Mouse (Mus musculus) myocyte (in vitro differentiated cells): ENCODE data around the gene Spdye4a. TPM values are rescaled to one million over a fixed set of nuclear protein-coding genes. Genes with fewer than 3 reads are reported as not detected.

Source experiments
- H3K27me3 ChIP-seq: one replicate; pipeline ENCODE4 v1.6.1; 2011; ENCODE audit not compliant: control insufficient read depth, insufficient read depth, insufficient read length
- H3K36me3 ChIP-seq: one replicate; pipeline ENCODE4 v1.6.1; 2011; ENCODE audit not compliant: control insufficient read depth, insufficient read depth
- H3K4me2 ChIP-seq: one replicate; pipeline ENCODE4 v1.6.1; 2011; ENCODE audit warnings: low read depth, control low read depth
- H3K4me3 ChIP-seq: one replicate; pipeline ENCODE4 v1.5.1; 2011; ENCODE audit warnings: mild to moderate bottlenecking, control low read depth, moderate library complexity
- H3K79me2 ChIP-seq: one replicate; pipeline ENCODE4 v1.6.1; 2011; ENCODE audit not compliant: control insufficient read depth, insufficient read depth
- H3ac ChIP-seq: one replicate; pipeline ENCODE4 v1.6.1; 2011; ENCODE audit not compliant: control insufficient read depth, insufficient read length
- CEBPB ChIP-seq: IDR thresholded peaks from 2 replicates; pipeline ENCODE4 v1.6.1; 2011; ENCODE audit warnings: mild to moderate bottlenecking, moderate library complexity; ENCODE audit not compliant: poor library complexity, insufficient read depth, severe bottlenecking
- E2F4 ChIP-seq: IDR thresholded peaks from one replicate; pipeline ENCODE4 v1.6.1; 2011; ENCODE audit warnings: mild to moderate bottlenecking, control low read depth, moderate library complexity; ENCODE audit not compliant: insufficient read depth
- MAX ChIP-seq: IDR thresholded peaks from one replicate; pipeline ENCODE4 v1.6.1; 2011; ENCODE audit warnings: low read depth, mild to moderate bottlenecking, control low read depth
- MYOD1 ChIP-seq, 3 experiments: IDR thresholded peaks; one replicate each; pipeline ENCODE4 v1.6.1; 2011; ENCODE audit warnings: control low read depth in 2 of 3, low read depth in 2 of 3, mild to moderate bottlenecking in 2 of 3, moderate library complexity in 1 of 3; ENCODE audit not compliant: insufficient read length in 2 of 3, control insufficient read depth in 1 of 3
- MYOG ChIP-seq, 3 experiments: IDR thresholded peaks; one replicate each; pipeline ENCODE4 v1.6.1; 2011; ENCODE audit warnings: control low read depth in 2 of 3, low read depth in 2 of 3, mild to moderate bottlenecking in 2 of 3; ENCODE audit not compliant: insufficient read length in 2 of 3, control insufficient read depth in 1 of 3, insufficient read depth in 1 of 3
- POLR2A ChIP-seq: IDR thresholded peaks from one replicate; pipeline ENCODE4 v1.6.1; 2011; ENCODE audit warnings: low read depth, mild to moderate bottlenecking, control low read depth, moderate library complexity; ENCODE audit not compliant: insufficient read length
- POLR2AphosphoS2 ChIP-seq: IDR thresholded peaks from one replicate; pipeline ENCODE4 v1.6.1; 2011; ENCODE audit warnings: low read depth, control low read depth; ENCODE audit not compliant: insufficient read length
- REST ChIP-seq: IDR thresholded peaks from one replicate; pipeline ENCODE4 v1.6.1; 2011; ENCODE audit warnings: mild to moderate bottlenecking, control low read depth, moderate library complexity; ENCODE audit not compliant: insufficient read depth, insufficient read length
- SRF ChIP-seq: IDR thresholded peaks from one replicate; pipeline ENCODE4 v1.6.1; 2011; ENCODE audit warnings: low read depth; ENCODE audit not compliant: control insufficient read depth, insufficient read length
- TCF12 ChIP-seq: IDR thresholded peaks from one replicate; pipeline ENCODE4 v1.6.1; 2011; ENCODE audit warnings: mild to moderate bottlenecking, control low read depth; ENCODE audit not compliant: poor library complexity, insufficient read depth, severe bottlenecking
- TCF3 ChIP-seq: IDR thresholded peaks from one replicate; pipeline ENCODE4 v1.6.1; 2011; ENCODE audit warnings: low read depth, control low read depth; ENCODE audit not compliant: insufficient read length
- USF1 ChIP-seq: IDR thresholded peaks from one replicate; pipeline ENCODE4 v1.6.1; 2011; ENCODE audit warnings: low read depth, mild to moderate bottlenecking, control low read depth, moderate library complexity
- polyA plus RNA-seq: library from polyadenylated mRNA; unstranded; fragments of >200 nt; fragmentation: generic; extraction: Trizol; gene quantifications from one replicate; pipeline ENCODE4 v1.2.1, GENCODE M21; 2012; ENCODE audit warnings: missing spikeins

Spdye4a gene
- polyA plus RNA-seq, 1 experiment, result not detected

DNA sequence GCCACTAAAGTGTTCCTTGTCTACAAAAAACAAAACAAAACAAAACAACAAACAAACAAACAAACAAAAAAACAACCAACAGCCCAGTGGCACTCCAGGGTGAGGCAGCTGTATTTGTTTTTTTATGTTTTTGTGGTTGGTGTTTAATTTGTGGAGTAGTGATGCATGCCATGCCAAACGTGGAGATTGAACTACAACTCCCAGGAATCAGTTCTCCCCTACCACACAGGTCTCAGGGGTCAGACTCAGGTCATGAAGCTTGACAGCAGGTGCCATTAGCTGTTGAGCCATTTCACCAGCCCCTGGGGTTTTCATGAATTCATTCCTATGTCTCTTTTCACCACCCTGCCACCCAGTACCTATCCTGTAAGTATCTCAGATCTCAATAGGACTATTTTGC, 38.7 kb upstream of the Spdye4a start:
- no peaks in the 10 kb centered on the region for H3K27me3 ChIP-seq
- peaks cover 4% of the 10 kb centered on the region for H3K36me3 ChIP-seq
- no peak overlapping the region for H3K4me3 ChIP-seq
- no peak overlapping the region for H3ac ChIP-seq
- H3K4me2 ChIP-seq, result no peak overlapping the region
- peaks cover 5% of the 10 kb centered on the region for H3K79me2 ChIP-seq
- TF ChIP-seq POLR2A, result no peak
- TF ChIP-seq TCF12, result no peak
- TF ChIP-seq MYOD1 (IDR thresholded peaks at IDR 0.05; ENCODE audit: control insufficient read depth in 1 of 3, insufficient read length in 2 of 3, low read depth in 2 of 3), result no peak
- TF ChIP-seq E2F4, result no peak
- TF ChIP-seq POLR2AphosphoS2, result no peak
- no peak for TF ChIP-seq MYOG (IDR thresholded peaks at IDR 0.05; ENCODE audit: control insufficient read depth in 1 of 3, insufficient read depth in 1 of 3, insufficient read length in 2 of 3, low read depth in 2 of 3)
- TF ChIP-seq CEBPB, result no peak
- no peak for TF ChIP-seq SRF
- TF ChIP-seq TCF3, result no peak

- no peak overlapping the region for H3K4me2 ChIP-seq
- no peaks in the 10 kb centered on the region for H3K79me2 ChIP-seq
- TF ChIP-seq POLR2AphosphoS2 (no peak), MYOD1 (IDR thresholded peaks at IDR 0.05; ENCODE audit: control insufficient read depth in 1 of 3, insufficient read length in 2 of 3, low read depth in 2 of 3) (no peak), USF1 (no peak), CEBPB (no peak), POLR2A (no peak), TCF12 (no peak), MYOG (IDR thresholded peaks at IDR 0.05; ENCODE audit: control insufficient read depth in 1 of 3, insufficient read depth in 1 of 3, insufficient read length in 2 of 3, low read depth in 2 of 3) (no peak)
- no peak overlapping the region for H3K4me3 ChIP-seq
- H3K36me3 ChIP-seq, result peaks cover 5% of the 10 kb centered on the region
- no peak overlapping the region for H3ac ChIP-seq
- H3K27me3 ChIP-seq, result no peaks in the 10 kb centered on the region
These were observed 38.0 kb upstream of the Spdye4a start for GRCm38 (mm10) chr5:143264689-143265088.

- no peak overlapping the region for H3K4me3 ChIP-seq
- H3K4me2 ChIP-seq, result no peak overlapping the region
- no peaks in the 10 kb centered on the region for H3K27me3 ChIP-seq
- H3K79me2 ChIP-seq, result no peaks in the 10 kb centered on the region
- no peak overlapping the region for H3ac ChIP-seq
- TF ChIP-seq REST, result no peak
- no peak for TF ChIP-seq MYOD1 (IDR thresholded peaks at IDR 0.05; ENCODE audit: control insufficient read depth in 1 of 3, insufficient read length in 2 of 3, low read depth in 2 of 3)
- no peak for TF ChIP-seq TCF3
- no peak for TF ChIP-seq MAX
- no peak for TF ChIP-seq SRF
- TF ChIP-seq POLR2AphosphoS2, result no peak
- no peak for TF ChIP-seq POLR2A
- TF ChIP-seq TCF12, result no peak
- H3K36me3 ChIP-seq, result peaks cover 5% of the 10 kb centered on the region
These were observed 34.9 kb upstream of the Spdye4a start for GRCm38 (mm10) chr5:143261636-143262035.

DNA sequence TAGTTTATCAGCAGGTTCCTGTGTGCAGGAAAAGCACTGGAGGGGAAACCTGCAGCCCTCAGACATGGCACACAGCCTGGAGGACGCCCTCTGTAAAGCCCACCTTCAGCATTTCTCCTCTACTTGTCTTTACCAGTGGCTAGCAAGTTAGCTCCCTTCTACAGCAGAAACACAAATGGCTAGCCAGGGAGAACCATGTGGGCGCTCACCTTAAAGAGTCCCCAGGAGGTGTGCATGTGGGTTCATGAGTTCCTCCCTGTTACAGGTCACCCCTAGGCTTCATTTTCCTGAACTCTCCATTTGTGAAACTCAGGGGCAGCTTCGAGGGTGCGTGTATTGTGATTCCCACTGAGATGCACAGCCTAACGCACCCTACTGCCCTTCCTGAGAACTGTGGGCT, 29.1 kb upstream of the Spdye4a start:
- Histone ChIP-seq H3K4me3 (no peak overlapping the region), H3K4me2 (no peak overlapping the region), H3K27me3 (no peaks in the 10 kb centered on the region), H3K36me3 (peaks cover 16% of the 10 kb centered on the region), H3ac (no peak overlapping the region), H3K79me2 (no peaks in the 10 kb centered on the region)
- no peak for TF ChIP-seq TCF12
- TF ChIP-seq SRF, result no peak
- no peak for TF ChIP-seq MAX
- no peak for TF ChIP-seq USF1
- no peak for TF ChIP-seq CEBPB
- no peak for TF ChIP-seq POLR2AphosphoS2
- no peak for TF ChIP-seq TCF3
- TF ChIP-seq MYOD1 (IDR thresholded peaks at IDR 0.05; ENCODE audit: control insufficient read depth in 1 of 3, insufficient read length in 2 of 3, low read depth in 2 of 3), result no peak
- no peak for TF ChIP-seq REST
- no peak for TF ChIP-seq E2F4
- TF ChIP-seq MYOG (IDR thresholded peaks at IDR 0.05; ENCODE audit: control insufficient read depth in 1 of 3, insufficient read depth in 1 of 3, insufficient read length in 2 of 3, low read depth in 2 of 3), result no peak
- no peak for TF ChIP-seq POLR2A

DNA sequence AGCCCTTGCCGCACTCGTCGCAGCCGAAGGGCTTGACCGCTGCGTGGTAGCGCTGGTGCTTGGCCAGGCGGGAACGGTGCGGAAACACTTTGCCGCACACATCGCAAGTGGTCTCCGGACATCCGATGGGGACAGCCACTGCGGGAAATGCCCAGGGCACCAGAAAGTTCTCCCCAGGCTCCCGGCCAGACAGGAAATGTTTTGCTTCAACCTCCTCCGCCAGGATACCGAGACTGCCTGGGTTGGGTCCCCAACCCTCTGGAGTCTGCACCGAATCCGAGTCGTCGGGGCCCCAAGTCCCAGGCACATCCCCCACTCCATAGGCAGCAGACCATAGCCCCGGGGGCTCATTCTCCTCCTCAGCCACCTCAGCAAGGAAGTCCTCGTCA, 28.4 kb upstream of the Spdye4a start:
- H3K27me3 ChIP-seq, result no peaks in the 10 kb centered on the region
- no peaks in the 10 kb centered on the region for H3K79me2 ChIP-seq
- H3K4me3 ChIP-seq, result no peak overlapping the region
- no peak for TF ChIP-seq TCF3
- no peak for TF ChIP-seq POLR2AphosphoS2
- no peak for TF ChIP-seq REST
- TF ChIP-seq MAX, result no peak
- no peak for TF ChIP-seq E2F4
- no peak for TF ChIP-seq SRF
- TF ChIP-seq TCF12, result no peak
- TF ChIP-seq USF1, result no peak
- no peak for TF ChIP-seq POLR2A
- TF ChIP-seq MYOG (IDR thresholded peaks at IDR 0.05; ENCODE audit: control insufficient read depth in 1 of 3, insufficient read depth in 1 of 3, insufficient read length in 2 of 3, low read depth in 2 of 3), result no peak
- no peak for TF ChIP-seq MYOD1 (IDR thresholded peaks at IDR 0.05; ENCODE audit: control insufficient read depth in 1 of 3, insufficient read length in 2 of 3, low read depth in 2 of 3)
- no peak for TF ChIP-seq CEBPB
- H3K4me2 ChIP-seq, result no peak overlapping the region
- H3ac ChIP-seq, result no peak overlapping the region
- H3K36me3 ChIP-seq, result peaks cover 11% of the 10 kb centered on the region
